Mouse (Mus musculus) cerebellum, adult 11 months (tissue): ENCODE measurements at regions not wholly inside any gene's neighbourhood (a gene's known extent, or its start where the extent isn't known, plus 50 kb on each side); places are given as distances from the start of the nearest gene placed in this dataset.
"Not testable (repeated sequence)": the region's sequence is repeated elsewhere in the genome, so short reads cannot be mapped to it uniquely, and the experiment has no call there.

Experiments used
- DNase-seq: peaks from one replicate; pipeline ENCODE4 v3.0.0; 2022

GRCm38 (mm10) chr5:148820476-148820875 is 108.6 kb downstream of the Katnal1 start:
- no peak for DNase-seq

GRCm38 (mm10) chr5:148819423-148819822 is 109.7 kb downstream of the Katnal1 start:
- no peak for DNase-seq

- no peak for DNase-seq
These were observed 110.4 kb downstream of the Katnal1 start for GRCm38 (mm10) chr5:148818746-148819145.

- no peak for DNase-seq
These were observed 116.3 kb downstream of the Katnal1 start for GRCm38 (mm10) chr5:148812840-148813239.

- peak; percentile 39 for DNase-seq
These were observed 117.1 kb downstream of the Katnal1 start for GRCm38 (mm10) chr5:148812016-148812415.

GRCm38 (mm10) chr5:148809485-148809884 is 119.6 kb downstream of the Katnal1 start:
- DNase-seq, result no peak

- DNase-seq, result no peak
These were observed 120.1 kb downstream of the Katnal1 start for GRCm38 (mm10) chr5:148809055-148809454.

GRCm38 (mm10) chr5:148808426-148808825 is 120.7 kb downstream of the Katnal1 start:
- peak; percentile 22 for DNase-seq

- no peak for DNase-seq
These were observed 121.5 kb downstream of the Katnal1 start for GRCm38 (mm10) chr5:148807612-148808011.

- DNase-seq, result no peak
These were observed 124.1 kb downstream of the Katnal1 start for GRCm38 (mm10) chr5:148805030-148805429.

- no peak for DNase-seq
These were observed 125.3 kb downstream of the Katnal1 start for GRCm38 (mm10) chr5:148803772-148804171.

- DNase-seq, result no peak
These were observed 126.4 kb downstream of the Katnal1 start for GRCm38 (mm10) chr5:148802720-148803119.

- no peak for DNase-seq
These were observed 130.6 kb downstream of the Katnal1 start for GRCm38 (mm10) chr5:148798541-148798940.

GRCm38 (mm10) chr5:148796072-148796471 is 133.0 kb downstream of the Katnal1 start:
- no peak for DNase-seq

GRCm38 (mm10) chr5:148794465-148794864 is 134.7 kb downstream of the Katnal1 start:
- DNase-seq, result peak; percentile 64

GRCm38 (mm10) chr5:148792736-148793440 is 136.2 kb downstream of the Katnal1 start:
- peak; percentile 72 for DNase-seq

- no peak for DNase-seq
These were observed 137.5 kb downstream of the Katnal1 start for GRCm38 (mm10) chr5:148791651-148792050.

- not testable (repeated sequence) for DNase-seq
These were observed 138.8 kb downstream of the Katnal1 start for GRCm38 (mm10) chr5:148790343-148790742.

GRCm38 (mm10) chr5:148789823-148790222 is 139.3 kb downstream of the Katnal1 start:
- no peak for DNase-seq

- DNase-seq, result no peak
These were observed 140.0 kb downstream of the Katnal1 start for GRCm38 (mm10) chr5:148789147-148789566.

- no peak for DNase-seq
These were observed 140.4 kb downstream of the Katnal1 start for GRCm38 (mm10) chr5:148788690-148789089.

- no peak for DNase-seq
These were observed 141.8 kb downstream of the Katnal1 start for GRCm38 (mm10) chr5:148787270-148787669.

- DNase-seq, result not testable (repeated sequence)
These were observed 148.0 kb downstream of the Katnal1 start for GRCm38 (mm10) chr5:148781076-148781475.

- DNase-seq, result no peak
These were observed 152.1 kb downstream of the Katnal1 start for GRCm38 (mm10) chr5:148776796-148777659.
